Mouse (Mus musculus): ENCODE measurements at regions not wholly inside any gene's neighbourhood (a gene's known extent, or its start where the extent isn't known, plus 50 kb on each side); places are given as distances from the start of the nearest gene placed in this dataset.

GRCm38 (mm10) chr1:155041592-155041991 lies 57.8 kb downstream of the Ier5 start:
- DNase-seq = no peak

GRCm38 (mm10) chr1:155040939-155041371 lies 58.5 kb downstream of the Ier5 start:
- DNase-seq = no peak

GRCm38 (mm10) chr1:155040086-155040726 lies 59.2 kb downstream of the Ier5 start:
- no peak for DNase-seq

- DNase-seq = no peak
These were observed 60.5 kb downstream of the Ier5 start for GRCm38 (mm10) chr1:155038631-155039625.

- no peak for DNase-seq
These were observed 62.0 kb downstream of the Ier5 start for GRCm38 (mm10) chr1:155037479-155037878.

- no peak for DNase-seq
These were observed 68.5 kb downstream of the Ier5 start for GRCm38 (mm10) chr1:155030908-155031307.

GRCm38 (mm10) chr1:155029195-155029879 lies 70.1 kb downstream of the Ier5 start:
- no peak for DNase-seq

GRCm38 (mm10) chr1:155028735-155029134 lies 70.7 kb downstream of the Ier5 start:
- peak in 1 of 2 experiments; percentile 29 for DNase-seq

- DNase-seq = no peak
These were observed 71.3 kb downstream of the Ier5 start for GRCm38 (mm10) chr1:155028147-155028546.

- peak; percentile 54 to 68 for DNase-seq
These were observed 71.9 kb downstream of the Ier5 start for GRCm38 (mm10) chr1:155027583-155027982.

- peak; percentile 82 to 90 for DNase-seq
These were observed 73.5 kb downstream of the Ier5 start for GRCm38 (mm10) chr1:155025862-155026478.

- DNase-seq = no peak
These were observed 76.1 kb downstream of the Ier5 start for GRCm38 (mm10) chr1:155023324-155023723.

- no peak for DNase-seq
These were observed 83.8 kb downstream of the Ier5 start for GRCm38 (mm10) chr1:155015669-155016068.

GRCm38 (mm10) chr1:155014944-155015343 lies 84.5 kb downstream of the Ier5 start:
- DNase-seq = no peak

GRCm38 (mm10) chr1:155013784-155014183 lies 85.7 kb downstream of the Ier5 start:
- DNase-seq = no peak

GRCm38 (mm10) chr1:155013361-155013760 lies 86.1 kb downstream of the Ier5 start:
- no peak for DNase-seq

GRCm38 (mm10) chr1:155006539-155007486 lies 92.6 kb downstream of the Ier5 start:
- DNase-seq = peak; percentile 79 to 89

GRCm38 (mm10) chr1:155006099-155006498 lies 93.3 kb downstream of the Ier5 start:
- no peak for DNase-seq

- no peak for DNase-seq
These were observed 99.1 kb downstream of the Ier5 start for GRCm38 (mm10) chr1:155000301-155000700.

- no peak for DNase-seq
These were observed 99.8 kb downstream of the Ier5 start for GRCm38 (mm10) chr1:154999501-155000131.
